Mouse (Mus musculus): Measurements from ENCODE around the gene Cnnm4.

Gene Cnnm4

GRCm38 (mm10) chr1:36541844-36542243 is 70.4 kb downstream of the Cnnm4 start:
- DNase-seq (ENCODE audit: low spot score in 2 of 2) = no peak

GRCm38 (mm10) chr1:36542925-36543324 is 71.5 kb downstream of the Cnnm4 start:
- no peak for DNase-seq (ENCODE audit: low spot score in 2 of 2)

DNA sequence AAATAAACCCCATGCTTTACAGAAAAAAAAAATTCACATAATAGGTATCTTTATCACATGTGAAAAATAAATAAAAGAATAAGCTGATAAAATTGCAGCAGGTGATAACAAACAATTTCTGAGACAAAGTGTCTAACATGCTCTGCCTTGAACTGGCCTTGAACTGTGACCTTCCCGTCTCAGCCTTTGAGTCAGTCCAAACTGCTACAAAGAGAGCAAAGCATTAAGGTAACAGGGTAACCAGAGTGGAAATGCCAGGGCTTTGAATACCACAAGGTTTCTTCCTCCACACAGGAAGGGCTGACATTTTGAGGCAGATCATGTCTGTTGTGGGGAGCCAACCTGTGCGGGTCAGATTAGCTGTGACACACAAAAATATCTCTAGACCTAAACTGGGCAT is 74.0 kb downstream of the Cnnm4 start:
- DNase-seq (ENCODE audit: low spot score in 2 of 2) = no peak

- DNase-seq (ENCODE audit: low spot score in 2 of 2) = peak in 1 of 2 experiments; percentile 44
These were observed 74.6 kb downstream of the Cnnm4 start for GRCm38 (mm10) chr1:36545845-36546600.

- DNase-seq (ENCODE audit: low spot score in 2 of 2) = peak; percentile 96 to 97
These were observed 75.6 kb downstream of the Cnnm4 start, which contains the start of gene Ankrd39 for GRCm38 (mm10) chr1:36546888-36547471. Gene Ankrd39 (minus strand): TSS chr1:36547445.

- no peak for DNase-seq (ENCODE audit: low spot score in 2 of 2)
These were observed 76.7 kb downstream of the Cnnm4 start for GRCm38 (mm10) chr1:36547981-36548598.

- no peak for DNase-seq (ENCODE audit: low spot score in 2 of 2)
These were observed 77.4 kb downstream of the Cnnm4 start for GRCm38 (mm10) chr1:36548771-36549170.

GRCm38 (mm10) chr1:36549491-36549890 is 78.1 kb downstream of the Cnnm4 start:
- DNase-seq (ENCODE audit: low spot score in 2 of 2) = no peak

GRCm38 (mm10) chr1:36550075-36550863 is 78.8 kb downstream of the Cnnm4 start:
- no peak for DNase-seq (ENCODE audit: low spot score in 2 of 2)

- no peak for DNase-seq (ENCODE audit: low spot score in 2 of 2)
These were observed 80.5 kb downstream of the Cnnm4 start for GRCm38 (mm10) chr1:36551904-36552303.

DNA sequence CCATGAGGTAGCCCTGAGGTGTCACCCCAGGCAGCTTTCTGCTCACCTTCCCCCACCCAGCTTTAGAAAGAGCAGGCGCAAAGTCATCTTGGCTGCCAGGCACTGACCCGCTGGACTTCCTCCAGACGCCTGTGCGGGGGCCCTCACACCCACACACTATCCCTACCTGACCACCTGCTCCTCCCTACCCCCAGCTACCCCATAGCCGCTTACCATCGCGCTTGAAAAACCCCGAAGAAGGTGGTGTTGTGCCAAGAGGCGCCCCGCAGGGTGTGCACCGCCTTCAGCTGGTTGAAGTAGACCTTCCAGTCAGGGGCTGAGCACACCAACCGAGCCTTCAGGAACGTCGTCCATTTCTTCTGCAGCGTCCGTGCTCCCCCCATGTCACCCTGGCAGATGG is 81.1 kb downstream of the Cnnm4 start:
- no peak for DNase-seq (ENCODE audit: low spot score in 2 of 2)

GRCm38 (mm10) chr1:36554633-36555399 is 83.4 kb downstream of the Cnnm4 start:
- DNase-seq (ENCODE audit: low spot score in 2 of 2) = no peak

GRCm38 (mm10) chr1:36555798-36556395 is 84.5 kb downstream of the Cnnm4 start:
- DNase-seq (ENCODE audit: low spot score in 2 of 2) = no peak

DNA sequence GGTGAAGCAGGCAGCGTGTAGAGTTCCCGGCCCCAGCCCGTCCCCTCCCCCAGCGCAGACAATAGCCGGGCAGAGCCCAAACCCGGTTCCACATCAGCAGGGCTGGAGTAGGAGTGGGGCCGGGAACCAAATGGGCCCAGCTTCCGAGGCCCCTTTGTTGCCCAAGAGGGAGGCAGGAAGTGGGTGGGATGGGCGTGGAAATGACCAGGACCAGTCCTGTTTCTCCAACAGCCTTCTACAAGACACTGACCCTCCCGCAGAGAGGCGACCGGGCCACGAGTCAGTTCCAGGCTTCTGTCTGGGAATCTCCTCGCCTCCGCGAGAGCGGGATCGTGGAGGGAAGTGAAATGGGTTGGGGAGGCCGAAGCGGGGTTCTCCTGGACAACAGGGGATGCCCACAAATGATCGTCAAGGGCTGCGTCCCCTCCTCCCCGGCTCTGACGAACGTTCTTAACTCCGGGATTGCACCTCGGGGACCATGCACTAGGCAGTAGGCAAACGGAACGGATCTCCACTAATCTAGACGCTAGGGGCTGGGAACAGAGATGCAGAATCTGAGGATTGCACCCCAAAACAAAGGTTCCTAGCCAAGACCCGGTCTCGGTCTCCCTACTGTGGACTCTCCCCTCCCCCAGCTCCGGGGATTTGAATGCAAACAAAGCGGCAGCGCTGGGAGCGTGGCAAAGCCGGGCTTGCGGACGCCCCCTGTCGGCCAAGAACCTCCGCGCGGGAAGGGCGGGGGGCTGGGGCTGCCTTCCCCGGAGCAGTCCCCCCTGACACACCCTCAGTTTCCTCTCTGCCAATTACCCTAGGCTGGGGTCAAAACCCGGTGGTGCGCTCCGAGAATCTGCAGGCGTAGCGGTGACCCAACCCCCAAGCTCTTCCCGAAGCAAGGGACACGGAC is 85.4 kb downstream of the Cnnm4 start:
- peak; percentile 71 to 89 for DNase-seq (ENCODE audit: low spot score in 2 of 2)

DNA sequence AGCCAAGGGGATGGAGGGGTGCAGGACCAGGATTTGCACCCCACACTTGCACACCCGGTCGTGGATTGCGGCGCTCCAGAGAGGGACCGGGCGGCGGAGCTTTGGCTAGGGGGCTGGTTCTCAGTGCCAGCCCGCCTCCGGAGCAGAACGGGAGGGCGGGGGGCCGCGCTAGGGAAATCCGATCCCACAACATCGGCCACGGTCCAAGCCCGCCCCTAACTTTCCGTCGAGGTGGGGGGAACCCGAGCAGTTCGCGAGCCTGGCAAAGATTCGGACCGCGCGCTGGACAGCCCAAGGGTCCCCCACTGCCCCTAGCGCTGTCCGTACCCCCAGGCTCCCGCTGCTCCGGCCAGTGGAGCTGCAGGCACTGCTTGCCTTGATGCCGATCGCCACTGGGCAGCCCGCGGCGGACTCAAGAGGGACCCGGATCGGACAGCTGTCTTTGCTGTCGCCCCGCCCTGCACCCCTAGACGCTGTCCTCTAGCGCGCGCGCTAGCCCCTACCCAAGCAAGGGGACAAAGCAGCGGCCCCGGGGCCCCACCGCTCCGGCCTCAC is 86.1 kb downstream of the Cnnm4 start:
- peak; percentile 40 to 74 for DNase-seq (ENCODE audit: low spot score in 2 of 2)
